Mouse (Mus musculus) G1E (cell line): ENCODE measurements around the gene Cxcr6.

Experiments used
- CTCF ChIP-seq: IDR thresholded peaks from 2 replicates; pipeline ENCODE4 v1.5.1; 2012; ENCODE audit warnings: low read depth, low read length, inconsistent platforms, mixed read lengths
- GATA1 ChIP-seq: IDR thresholded peaks from 2 replicates; pipeline ENCODE4 v1.6.1; 2012; ENCODE audit warnings: borderline replicate concordance, low read length, inconsistent platforms, mixed read lengths
- POLR2AphosphoS5 ChIP-seq: IDR thresholded peaks from 2 replicates; pipeline ENCODE4 v1.6.1; 2012; ENCODE audit warnings: low read depth, low read length, inconsistent platforms; ENCODE audit not compliant: insufficient replicate concordance

- TF ChIP-seq CTCF = no peak
- TF ChIP-seq GATA1 = no peak
- no peak for TF ChIP-seq POLR2AphosphoS5
Measured at GRCm38 (mm10) chr9:123760806-123761205, 45.5 kb upstream of the Cxcr6 start.
